Mouse (Mus musculus) midbrain, embryonic 14.5 days (tissue): ENCODE measurements around the gene B3gnt3. TPM values are rescaled to one million over a fixed set of nuclear protein-coding genes. Genes with fewer than 3 reads are reported as not detected.

ENCODE experiments used
- ATAC-seq: fragments of 200-750 bp; cut with Nextera tagmentation; 2 replicates; pipeline ENCODE4 v1.8.0; 2017; ENCODE audit warnings: moderate number of reproducible peaks, moderate library complexity; ENCODE audit not compliant: low FRiP score, low TSS enrichment
- DNase-seq: peaks from one replicate; pipeline ENCODE4 v3.0.0-alpha.2; 2015
- H3K27ac ChIP-seq: fragments of 300-500 bp; sonication (generic); replicated peaks from 2 replicates; pipeline ENCODE4 v1.5.1; 2014; ENCODE audit warnings: mild to moderate bottlenecking, low read depth, low read length, moderate library complexity
- H3K27me3 ChIP-seq: fragments of 300-500 bp; sonication (generic); 2 replicates; pipeline ENCODE4 v1.6.1; 2014; ENCODE audit warnings: low read length, control low read depth, mixed read lengths; ENCODE audit not compliant: control insufficient read depth, insufficient read depth
- H3K36me3 ChIP-seq: fragments of 300-500 bp; sonication (generic); 2 replicates; pipeline ENCODE4 v1.6.1; 2014; ENCODE audit warnings: low read length, control low read depth; ENCODE audit not compliant: control insufficient read depth, insufficient read depth
- H3K4me1 ChIP-seq: fragments of 300-500 bp; sonication (generic); 2 replicates; pipeline ENCODE4 v1.6.1; 2014; ENCODE audit warnings: mild to moderate bottlenecking, antibody characterized with exemption, low read length, control low read depth; ENCODE audit not compliant: control insufficient read depth, insufficient read depth
- H3K4me2 ChIP-seq: fragments of 300-500 bp; sonication (generic); 2 replicates; pipeline ENCODE4 v1.6.1; 2014; ENCODE audit warnings: mild to moderate bottlenecking, low read length, moderate library complexity
- H3K4me3 ChIP-seq: fragments of 300-500 bp; sonication (generic); replicated peaks from 2 replicates; pipeline ENCODE4 v1.5.1; 2014; ENCODE audit warnings: low read depth, low read length
- H3K9ac ChIP-seq: fragments of 300-500 bp; sonication (generic); replicated peaks from 2 replicates; pipeline ENCODE4 v1.6.1; 2014; ENCODE audit warnings: mild to moderate bottlenecking, low read length, moderate library complexity
- H3K9me3 ChIP-seq: fragments of 300-500 bp; sonication (generic); 2 replicates; pipeline ENCODE4 v1.6.1; 2016; ENCODE audit warnings: low read length, control low read depth, mixed read lengths; ENCODE audit not compliant: control insufficient read depth
- WGBS: fragments of 180-500 bp; shearing (Covaris S2); extraction: QIAGEN DNeasy Blood & Tissue Kit; methylation state at CpG from one replicate; pipeline ENCODE4 v1.1.7; 2014; 5-methylcytosine and 5-hydroxymethylcytosine counted together
- polyA plus RNA-seq: library from polyadenylated mRNA; unstranded; fragments of >200 nt; fragmentation: Nextera tagmentation; extraction: Ambion mirVana; gene quantifications from 2 replicates; pipeline ENCODE4 v1.2.1, GENCODE M21; 2014

The B3gnt3 gene
- polyA plus RNA-seq, 1 experiment from 2014 or later: 0.20 TPM

DNA sequence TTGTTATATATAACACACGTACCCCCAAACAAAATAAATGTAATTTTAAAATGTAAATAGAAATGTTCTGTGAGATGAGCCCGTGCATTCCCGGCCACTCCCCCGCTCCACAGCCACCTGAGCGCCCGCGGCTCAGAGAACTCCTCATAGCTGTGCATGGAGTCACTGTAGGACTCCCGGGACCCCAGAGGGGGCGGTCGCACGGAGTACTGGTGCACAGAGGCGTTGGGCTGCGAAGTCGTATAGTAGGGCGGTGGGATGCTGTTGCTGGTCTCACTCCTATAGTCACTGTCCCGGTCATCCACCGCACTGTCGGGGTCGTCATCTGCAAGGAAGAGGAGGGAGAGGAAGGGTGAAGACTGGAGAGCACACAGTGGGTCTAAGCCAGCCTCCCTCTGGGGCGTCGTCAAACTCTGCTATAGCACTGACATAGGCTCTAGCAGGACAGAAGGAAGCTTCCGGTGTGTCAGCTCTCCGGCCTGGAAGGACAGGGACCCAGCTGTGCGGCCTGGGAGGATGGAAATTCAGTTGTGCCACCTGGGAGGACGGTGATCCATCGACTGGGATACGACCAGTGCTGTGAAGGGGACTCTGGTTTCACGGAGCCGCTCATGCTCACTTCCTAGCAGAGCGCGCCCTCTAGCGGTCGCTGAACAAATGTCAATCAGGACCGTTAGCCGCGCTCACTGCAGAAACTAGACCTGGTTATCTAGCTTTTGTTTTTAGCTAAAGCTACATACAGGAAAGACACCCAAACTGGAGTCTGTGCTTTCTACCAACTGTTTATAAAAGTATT is 41.1 kb downstream of the B3gnt3 start:
- DNase-seq (peak; percentile 96), ATAC-seq (peak; percentile 62)
- H3K27ac ChIP-seq: no peak overlapping the region
- no peak overlapping the region for H3K4me3 ChIP-seq
- WGBS: 6% methylated on average over 36 of the region's 36 CpGs
- H3K4me2 ChIP-seq: no peak overlapping the region
- peaks cover 52% of the 10 kb centered on the region for H3K36me3 ChIP-seq
- H3K9ac ChIP-seq: no peak overlapping the region
- H3K27me3 ChIP-seq: peaks cover 33% of the 10 kb centered on the region
- H3K4me1 ChIP-seq: 0 out of 2 replicates have a peak, but pooled peaks cover 4% of the 10 kb centered on the region
- H3K9me3 ChIP-seq: no peaks in the 10 kb centered on the region

DNA sequence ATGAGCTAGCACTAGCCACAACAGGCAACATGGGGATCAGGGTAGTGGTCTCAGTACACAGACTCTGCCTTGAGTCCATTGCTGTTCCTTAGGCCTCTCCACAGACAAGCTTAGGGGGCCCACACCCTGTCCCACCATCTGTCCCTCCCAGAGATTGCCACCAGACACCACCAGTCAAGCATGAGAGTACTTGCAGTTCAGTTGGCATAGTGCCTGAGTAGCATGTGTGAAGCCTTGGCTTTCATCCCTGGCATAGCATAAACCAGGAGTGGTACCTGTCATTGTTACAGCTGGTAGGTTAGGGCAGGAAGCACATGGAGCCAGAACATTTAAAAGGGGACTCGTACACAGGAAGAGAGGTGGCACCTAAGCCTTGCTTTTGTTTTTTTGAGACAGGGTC is 41.8 kb downstream of the B3gnt3 start:
- no peak overlapping the region for H3K4me3 ChIP-seq
- H3K9me3 ChIP-seq: no peaks in the 10 kb centered on the region
- no peaks in the 10 kb centered on the region for H3K4me1 ChIP-seq
- DNase-seq (no peak), ATAC-seq (no peak)
- 69% methylated on average over 1 of the region's 1 CpGs for WGBS
- peaks cover 38% of the 10 kb centered on the region for H3K27me3 ChIP-seq
- no peak overlapping the region for H3K4me2 ChIP-seq
- H3K9ac ChIP-seq: no peak overlapping the region
- no peak overlapping the region for H3K27ac ChIP-seq
- H3K36me3 ChIP-seq: peaks cover 55% of the 10 kb centered on the region

DNA sequence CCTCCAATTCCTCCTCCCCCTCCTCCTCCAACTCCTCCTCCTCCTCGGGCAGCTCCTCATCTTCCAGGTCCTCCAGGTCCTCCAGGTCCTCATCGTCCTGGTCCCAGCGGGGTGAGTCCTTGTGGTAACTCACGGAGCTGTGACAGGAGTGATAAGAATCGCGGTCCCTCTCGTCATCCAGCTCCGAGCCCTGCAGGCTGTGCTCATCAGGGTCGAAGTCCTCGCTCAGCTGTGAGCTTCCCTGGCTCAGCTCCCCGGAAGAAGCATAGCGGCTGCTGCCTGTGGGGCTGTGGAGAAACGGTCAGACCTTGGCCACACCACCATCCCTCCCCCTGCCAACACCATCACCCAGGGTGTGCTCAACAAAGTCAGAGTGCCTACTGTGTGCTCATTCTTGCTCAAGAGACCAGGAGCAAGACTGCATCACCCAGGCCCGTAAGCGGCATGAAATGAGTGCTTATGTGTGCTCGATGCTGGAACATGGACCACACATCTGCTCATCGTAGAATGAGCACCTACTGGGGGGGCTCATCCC is 43.0 kb downstream of the B3gnt3 start:
- Histone ChIP-seq H3K9ac (no peak overlapping the region), H3K4me1 (no peaks in the 10 kb centered on the region), H3K9me3 (no peaks in the 10 kb centered on the region), H3K4me2 (no peak overlapping the region), H3K36me3 (peaks cover 47% of the 10 kb centered on the region), H3K27ac (no peak overlapping the region), H3K27me3 (peaks cover 38% of the 10 kb centered on the region), H3K4me3 (no peak overlapping the region)
- no peak for ATAC-seq
- no peak for DNase-seq
- WGBS: 26% methylated on average over 17 of the region's 17 CpGs

DNA sequence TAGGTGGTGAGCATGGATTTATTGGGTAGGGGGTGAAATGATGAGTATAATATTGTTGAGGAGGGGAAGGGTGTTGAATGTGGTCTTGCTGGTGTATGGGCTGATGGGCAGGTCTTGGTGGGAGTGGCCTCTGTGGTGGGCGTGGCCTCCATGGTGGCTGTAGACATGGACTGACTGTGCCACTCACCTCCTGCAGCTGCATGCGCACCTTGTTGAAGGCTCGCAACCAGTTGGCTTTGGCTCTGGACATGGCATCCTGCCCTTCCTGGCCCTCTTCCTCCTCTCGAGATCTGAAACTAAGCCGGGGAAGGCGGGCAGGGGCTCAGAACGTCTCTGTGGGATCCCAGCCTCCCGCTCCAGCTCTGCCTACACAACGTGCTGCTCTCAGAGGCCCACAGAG is 43.8 kb downstream of the B3gnt3 start:
- ATAC-seq (no peak), DNase-seq (no peak)
- H3K9me3 ChIP-seq: no peaks in the 10 kb centered on the region
- no peak overlapping the region for H3K4me3 ChIP-seq
- no peaks in the 10 kb centered on the region for H3K4me1 ChIP-seq
- 19% methylated on average over 9 of the region's 9 CpGs for WGBS
- H3K27me3 ChIP-seq: peaks cover 38% of the 10 kb centered on the region
- H3K27ac ChIP-seq: no peak overlapping the region
- H3K9ac ChIP-seq: no peak overlapping the region
- H3K36me3 ChIP-seq: peaks cover 46% of the 10 kb centered on the region
- H3K4me2 ChIP-seq: no peak overlapping the region

DNA sequence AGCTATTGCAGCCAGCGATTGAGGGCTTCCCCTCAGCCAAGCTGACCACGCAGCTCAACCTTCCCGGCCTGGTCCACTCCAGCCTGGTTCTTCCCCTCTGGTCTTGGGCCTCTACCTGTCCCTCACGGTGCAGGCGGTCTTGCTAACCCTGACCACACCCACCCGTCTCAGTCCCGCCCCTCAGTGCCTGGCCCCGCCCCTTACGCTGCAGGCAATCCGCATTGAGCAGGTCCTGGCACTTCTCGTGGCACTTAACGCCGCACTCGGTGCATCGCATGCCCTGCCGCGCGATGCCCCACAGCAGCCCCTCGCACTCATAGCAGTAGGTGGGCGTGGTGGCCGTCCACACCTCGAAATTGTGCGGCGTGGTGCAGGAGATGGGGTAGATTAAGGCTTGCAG is 47.0 kb downstream of the B3gnt3 start:
- ATAC-seq: no peak
- 1% methylated on average over 24 of the region's 24 CpGs for WGBS
- peak overlapping the region; percentile 28 for H3K4me2 ChIP-seq
- no peak overlapping the region for H3K27ac ChIP-seq
- no peak overlapping the region for H3K9ac ChIP-seq
- no peak overlapping the region for H3K4me3 ChIP-seq
- H3K4me1 ChIP-seq: no peaks in the 10 kb centered on the region
- peak; percentile 31 for DNase-seq
- H3K36me3 ChIP-seq: peaks cover 49% of the 10 kb centered on the region
- H3K27me3 ChIP-seq: peaks cover 28% of the 10 kb centered on the region
- no peaks in the 10 kb centered on the region for H3K9me3 ChIP-seq

DNA sequence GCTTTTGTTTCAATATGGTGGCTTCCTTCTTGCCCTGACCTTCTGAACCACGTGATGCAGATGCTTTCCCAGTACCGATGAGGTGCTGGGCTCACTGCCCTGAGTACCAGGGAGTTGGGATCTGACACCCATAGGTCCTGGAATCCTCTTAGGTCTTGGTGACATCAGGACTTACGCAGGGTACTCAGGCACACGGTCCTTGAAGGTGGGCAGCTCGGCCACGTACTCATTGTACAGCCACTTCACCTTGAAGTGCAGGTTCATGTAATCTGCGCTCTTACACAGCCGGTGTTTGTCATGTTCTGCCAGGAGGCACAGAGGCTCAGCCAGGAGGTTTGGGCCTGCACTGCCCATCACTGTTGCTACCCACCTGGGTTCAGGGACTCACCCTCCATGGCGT is 56.1 kb downstream of the B3gnt3 start:
- no peak overlapping the region for H3K4me3 ChIP-seq
- ATAC-seq (no peak), DNase-seq (no peak)
- WGBS: 83% methylated on average over 9 of the region's 9 CpGs
- H3K9me3 ChIP-seq: no peaks in the 10 kb centered on the region
- H3K36me3 ChIP-seq: peaks cover 76% of the 10 kb centered on the region
- no peaks in the 10 kb centered on the region for H3K4me1 ChIP-seq
- H3K9ac ChIP-seq: no peak overlapping the region
- no peaks in the 10 kb centered on the region for H3K27me3 ChIP-seq
- H3K4me2 ChIP-seq: no peak overlapping the region
- no peak overlapping the region for H3K27ac ChIP-seq

Other genes starting within 250 kb of the B3gnt3 start
- 119 and 133 TPM in 2 replicates for gene Abhd8, start 238.1 kb downstream of the B3gnt3 start, polyA plus RNA-seq
- 199 and 222 TPM in 2 replicates for gene Mrpl34, start 236.8 kb downstream of the B3gnt3 start, polyA plus RNA-seq
- 213 and 233 TPM in 2 replicates for gene Dda1, start 232.6 kb downstream of the B3gnt3 start, polyA plus RNA-seq
- gene Ano8, start 215.8 kb downstream of the B3gnt3 start, polyA plus RNA-seq: 7.7 and 9.4 TPM in 2 replicates
- gene Gtpbp3, start 213.7 kb downstream of the B3gnt3 start, polyA plus RNA-seq: 4.9 and 5.2 TPM in 2 replicates
- gene Plvap, start 190.0 kb downstream of the B3gnt3 start, polyA plus RNA-seq: 3.6 and 4.1 TPM in 2 replicates
- not detected in 2 replicates for gene Ccdc194, start 176.1 kb downstream of the B3gnt3 start, polyA plus RNA-seq
- gene Bst2, start 164.3 kb downstream of the B3gnt3 start, polyA plus RNA-seq: 0.86 and 7.9 TPM in 2 replicates
- gene Mvb12a, start 158.9 kb downstream of the B3gnt3 start, polyA plus RNA-seq: 54.6 and 61.5 TPM in 2 replicates
- gene Tmem221, start 142.9 kb downstream of the B3gnt3 start, polyA plus RNA-seq: not detected in 2 replicates
- not detected in 2 replicates for gene Nxnl1, start 135.2 kb downstream of the B3gnt3 start, polyA plus RNA-seq
- gene Slc27a1, start 132.9 kb downstream of the B3gnt3 start, polyA plus RNA-seq: 33.5 and 41.6 TPM in 2 replicates
- 241 and 269 TPM in 2 replicates for gene Pgls, start 109.6 kb downstream of the B3gnt3 start, polyA plus RNA-seq
- 6.3 and 8.5 TPM in 2 replicates for gene Fam129c, start 104.1 kb downstream of the B3gnt3 start, polyA plus RNA-seq
- gene Colgalt1, start 90.8 kb downstream of the B3gnt3 start, polyA plus RNA-seq: 60.4 and 70.3 TPM in 2 replicates
- 17.4 and 18.9 TPM in 2 replicates for gene Unc13a, start 30.0 kb downstream of the B3gnt3 start, polyA plus RNA-seq
- gene Jak3, start 25.5 kb downstream of the B3gnt3 start, polyA plus RNA-seq: 2.5 and 3.6 TPM in 2 replicates
- 0.89 TPM in 1 of 2 replicates, not detected in the other for gene Insl3, start 12.6 kb downstream of the B3gnt3 start, polyA plus RNA-seq
- 66.5 and 74.6 TPM in 2 replicates for gene Fcho1, start 23.9 kb upstream of the B3gnt3 start, polyA plus RNA-seq
- gene Zfp709, start 180.2 kb upstream of the B3gnt3 start, polyA plus RNA-seq: 9.8 and 12.6 TPM in 2 replicates
- gene Zfp882, start 206.8 kb upstream of the B3gnt3 start, polyA plus RNA-seq: 18.8 and 19.4 TPM in 2 replicates
- gene Zfp617, start 206.8 kb upstream of the B3gnt3 start, polyA plus RNA-seq: 36.9 and 42.3 TPM in 2 replicates
- 16.8 and 23.3 TPM in 2 replicates for gene Zfp961, start 249.2 kb upstream of the B3gnt3 start, polyA plus RNA-seq